Mouse (Mus musculus) brain, embryonic 14.5 days (tissue): Measurements from ENCODE around the gene Tns4.

Experiments
- CTCF ChIP-seq: fragments of 200-500 bp; IDR thresholded peaks from 2 replicates; pipeline ENCODE4 v1.5.1; 2012; ENCODE audit warnings: inconsistent platforms, mild to moderate bottlenecking, moderate library complexity, borderline replicate concordance; ENCODE audit not compliant: insufficient read depth, insufficient read length; ENCODE audit errors: extremely low read depth
- POLR2A ChIP-seq: fragments of 200-500 bp; IDR thresholded peaks from 2 replicates; pipeline ENCODE4 v1.6.1; 2012; ENCODE audit warnings: mild to moderate bottlenecking, inconsistent platforms, borderline replicate concordance; ENCODE audit not compliant: poor library complexity, insufficient read depth, insufficient read length, severe bottlenecking; ENCODE audit errors: extremely low read depth

- TF ChIP-seq POLR2A (no peak), CTCF (no peak)
Observed at GRCm38 (mm10) chr11:99084366-99084765, 4.7 kb downstream of the Tns4 start.
